In the genomic region with DNA sequence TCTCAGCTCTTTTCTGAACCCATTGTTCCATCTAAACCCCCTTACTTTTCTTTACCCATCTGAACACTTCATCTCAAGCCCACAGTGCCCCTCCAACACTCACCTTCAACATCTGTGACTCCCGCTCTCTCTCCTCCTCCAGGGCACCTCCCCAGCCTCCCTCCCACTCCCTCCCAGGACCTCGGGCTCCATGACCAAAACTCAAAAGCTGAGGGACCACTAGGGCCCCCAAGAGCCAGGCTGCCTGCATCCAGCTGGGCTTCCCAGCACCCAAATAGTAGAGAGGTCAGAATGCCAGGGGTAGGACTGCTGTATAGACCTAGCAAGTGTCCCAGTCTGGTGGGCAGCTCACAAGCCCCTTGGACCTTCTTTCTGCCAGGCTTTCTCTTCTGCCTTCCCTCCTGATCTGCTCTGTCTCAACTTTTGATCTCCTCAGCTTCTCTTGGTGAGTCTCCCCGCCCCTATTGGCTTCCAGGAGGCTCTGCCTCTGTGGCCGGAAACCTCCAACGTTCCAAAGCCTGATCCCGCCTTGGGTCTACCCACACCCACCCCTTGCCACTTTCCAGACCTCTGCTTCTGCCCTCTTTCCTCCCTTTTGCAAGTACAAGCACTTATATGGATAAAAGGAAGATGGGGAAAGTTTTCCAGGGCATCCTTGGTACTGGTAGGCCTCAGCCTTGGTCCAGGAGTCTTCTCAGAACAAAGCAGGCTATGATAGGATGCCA, we compare ENCODE assay signal across 8 mouse cellular contexts. TPM values are rescaled to one million over a fixed set of nuclear protein-coding genes. Genes with fewer than 3 reads are reported as not detected.
DNase-seq lines count a peak whose midpoint lies in the region; ATAC-seq and TF ChIP-seq lines count a peak whose summit lies in the region.

A gene (minus strand): TSS at position 387 of the 725 bp plus-strand sequence.

- H3K4me2 ChIP-seq in embryonic facial prominence, embryonic 13.5 days = peak within 1 kb of the TSS; percentile 77
- peak within 1 kb of the TSS; percentile 65 for H3K4me2 ChIP-seq in hindbrain, embryonic 15.5 days

- no peak within 1 kb of the TSS for H3K4me3 ChIP-seq in left cerebral cortex, adult 2 months
- peak within 1 kb of the TSS; percentile 73 for H3K4me3 ChIP-seq in embryonic facial prominence, embryonic 13.5 days
- peak within 1 kb of the TSS; percentile 69; the same call in 1 of the 2 replicates for H3K4me3 ChIP-seq in hindbrain, embryonic 15.5 days

- intact Hi-C loops in left cerebral cortex, adult 2 months (cut with DNase I) = no loop called here
- intact Hi-C loops in left cerebral cortex, postnatal 4 days (cut with DNase I) = no loop called here

- H3K36me3 ChIP-seq in embryonic facial prominence, embryonic 13.5 days = no peaks in the 10 kb centered on the region; the same call in 1 of the 2 replicates
- H3K36me3 ChIP-seq in hindbrain, embryonic 15.5 days = no peaks in the 10 kb centered on the region

- peaks cover 24% of the 10 kb centered on the region for H3K27me3 ChIP-seq in embryonic facial prominence, embryonic 13.5 days
- no peaks in the 10 kb centered on the region for H3K27me3 ChIP-seq in hindbrain, embryonic 15.5 days

- no peak for ATAC-seq in embryonic facial prominence, embryonic 13.5 days (ENCODE audit: insufficient number of reproducible peaks, insufficient read depth, low FRiP score, low TSS enrichment, low read depth)
- ATAC-seq in hindbrain, embryonic 15.5 days (ENCODE audit: low FRiP score, low read depth) = no peak
- ATAC-seq in frontal cortex, adult (ENCODE audit: low TSS enrichment) = no peak

- no peaks in the 10 kb centered on the region for H3K9me3 ChIP-seq in embryonic facial prominence, embryonic 13.5 days
- no peaks in the 10 kb centered on the region for H3K9me3 ChIP-seq in hindbrain, embryonic 15.5 days

- no peak for TF ChIP-seq CTCF in left cerebral cortex, adult 2 months (IDR thresholded peaks at IDR 0.05)

- peak within 1 kb of the TSS; percentile 67 for H3K27ac ChIP-seq in left cerebral cortex, adult 2 months
- H3K27ac ChIP-seq in embryonic facial prominence, embryonic 13.5 days = peak within 1 kb of the TSS; percentile 91
- peak within 1 kb of the TSS; percentile 58; the same call in 1 of the 2 replicates for H3K27ac ChIP-seq in hindbrain, embryonic 15.5 days (replicated peaks)

- no peak for DNase-seq in left cerebral cortex, adult 2 months (ENCODE audit: extremely low spot score in 1 of 2, low spot score in 2 of 2)
- DNase-seq in left cerebral cortex, postnatal 4 days = no peak
- peak; percentile 17 for DNase-seq in lung, postnatal 36 days
- DNase-seq in c-Kit-positive CD71-positive TER-119-positive erythroid progenitor cells, embryonic 14.5 days (ENCODE audit: low spot score) = no peak
- DNase-seq in cerebellum, postnatal 36 days = no peak

- peak within 1 kb of the TSS; percentile 53 for H3K9ac ChIP-seq in embryonic facial prominence, embryonic 13.5 days
- H3K9ac ChIP-seq in hindbrain, embryonic 15.5 days = no peak within 1 kb of the TSS

- peaks cover 56% of the 10 kb centered on the region for H3K4me1 ChIP-seq in embryonic facial prominence, embryonic 13.5 days
- H3K4me1 ChIP-seq in hindbrain, embryonic 15.5 days (replicated peaks) = peaks cover 31% of the 10 kb centered on the region

- 48% methylated on average over 6 of the region's 6 CpGs for WGBS in embryonic facial prominence, embryonic 13.5 days
- WGBS in hindbrain, embryonic 15.5 days = 64% methylated on average over 6 of the region's 6 CpGs

RNA-seq across cellular contexts. Expression of the gene that starts here (rescaled TPM):
- 1 to 10 TPM; 4.3 TPM for total RNA-seq in left cerebral cortex, adult 2 months (2021)
- total RNA-seq in left cerebral cortex, postnatal 4 days (2021) = 1 to 10 TPM; 2.5 to 2.8 TPM
- polyA plus RNA-seq in embryonic facial prominence, embryonic 13.5 days (2015; fragmentation: Nextera tagmentation; extraction: Ambion mirVana) = 9.1 and 11.9 TPM in 2 replicates
- 3.0 and 3.4 TPM in 2 replicates for polyA plus RNA-seq in hindbrain, embryonic 15.5 days (2015; fragmentation: Nextera tagmentation; extraction: Ambion mirVana)
